Comparison of ENCODE assay signal across 9 mouse cellular contexts in the genomic region with DNA sequence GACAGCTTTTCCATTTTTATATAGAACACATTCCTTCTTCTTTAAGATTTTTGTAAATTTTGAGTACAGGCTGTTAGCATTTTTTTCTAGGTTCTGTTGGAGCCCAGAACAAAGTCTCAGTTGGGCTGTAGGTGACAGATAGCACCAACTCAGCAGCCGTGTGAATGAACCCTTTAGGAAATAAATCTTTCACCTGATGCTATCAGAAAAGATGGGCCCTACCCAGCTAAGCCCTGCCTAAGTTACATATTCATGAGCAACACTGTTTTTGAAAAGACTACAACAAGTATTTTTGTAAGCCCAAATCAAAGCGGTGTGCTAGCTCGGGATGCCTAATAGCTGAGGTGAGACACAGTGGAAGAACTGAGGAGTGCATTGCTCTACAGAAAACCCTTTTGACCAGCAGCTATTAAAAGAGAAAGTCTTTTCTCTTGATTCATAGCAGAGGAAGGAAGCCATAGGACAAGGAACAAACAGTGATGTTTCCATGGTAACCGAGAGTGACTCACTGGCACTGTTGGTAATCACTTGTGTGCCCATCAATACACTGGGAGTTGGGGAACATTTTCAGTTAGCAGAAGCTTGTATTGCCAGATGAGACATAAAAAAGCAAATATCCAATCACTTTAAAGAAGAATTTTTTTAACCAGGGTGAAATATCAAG.
DNase-seq lines count a peak whose midpoint lies in the region; ATAC-seq and TF ChIP-seq lines count a peak whose summit lies in the region.
"Had no signal": no experiment of that assay in that cellular context is flagged by ENCODE, and none has a peak within 500 bp of the region (broad histone marks: within the 10 kb centered on the region; RNA-seq: fewer than 3 reads in every experiment).

No protein-coding gene starts in this region.

- 18% methylated on average over 4 of the region's 4 CpGs for WGBS in neural tube, embryonic 15.5 days

- peaks cover 9% of the 10 kb centered on the region for H3K4me1 ChIP-seq in neural tube, embryonic 15.5 days

- ATAC-seq in neural tube, embryonic 15.5 days (ENCODE audit: low FRiP score): peak; percentile 65; the same call in 1 of the 2 replicates

- no peak overlapping the region for H3K9ac ChIP-seq in neural tube, embryonic 15.5 days (replicated peaks)
- H3K9ac ChIP-seq: stomach, embryonic 15.5 days had no signal

- H3K9me3 ChIP-seq in neural tube, embryonic 15.5 days (replicated peaks): no peaks in the 10 kb centered on the region
- H3K9me3 ChIP-seq: stomach, embryonic 15.5 days had no signal

- H3K4me2 ChIP-seq in neural tube, embryonic 15.5 days: no peak overlapping the region
- H3K4me2 ChIP-seq: stomach, embryonic 15.5 days had no signal

- DNase-seq in gastrocnemius, adult 18-20 months (ENCODE audit: low spot score): peak; percentile 14
- no peak for DNase-seq in gastrocnemius, postnatal 25 days
- peak; percentile 60 for DNase-seq in 3134 (ENCODE audit: extremely low read depth, insufficient read length, low spot score)
- DNase-seq in brain, embryonic 18.5 days (ENCODE audit: low read depth, low spot score): peak; percentile 34
- peak; percentile 23 to 77 for DNase-seq in layer of hippocampus, adult 2 months (ENCODE audit: low spot score in 2 of 2)
- no peak for DNase-seq in thymus, postnatal 0 days (ENCODE audit: low spot score)
- no peak for DNase-seq in thymus, postnatal 10 days (ENCODE audit: low spot score in 2 of 2)

- H3K36me3 ChIP-seq in neural tube, embryonic 15.5 days: no peaks in the 10 kb centered on the region
- H3K36me3 ChIP-seq: stomach, embryonic 15.5 days had no signal

- peak overlapping the region; percentile 84 for H3K27ac ChIP-seq in layer of hippocampus, adult 2 months
- peak overlapping the region; percentile 10; the same call in 1 of the 2 replicates for H3K27ac ChIP-seq in neural tube, embryonic 15.5 days (replicated peaks)
- H3K27ac ChIP-seq: stomach, embryonic 15.5 days had no signal

- no peak overlapping the region for H3K4me3 ChIP-seq in layer of hippocampus, adult 2 months
- H3K4me3 ChIP-seq in neural tube, embryonic 15.5 days (replicated peaks): no peak overlapping the region
- H3K4me3 ChIP-seq: stomach, embryonic 15.5 days had no signal

- no peaks in the 10 kb centered on the region for H3K27me3 ChIP-seq in neural tube, embryonic 15.5 days (replicated peaks)
- H3K27me3 ChIP-seq: stomach, embryonic 15.5 days had no signal

- TF ChIP-seq CTCF in layer of hippocampus, adult 2 months (conservative IDR thresholded peaks at IDR 0.05): no peak

Comparison
In these comparisons a context has a peak if more than half of its experiments do, and no peak if none do; other contexts are left out.
1. DNase-seq: peak in gastrocnemius, adult 18-20 months (single experiment), 3134 (single experiment), brain, embryonic 18.5 days (single experiment) and layer of hippocampus, adult 2 months (2 of 2); none in gastrocnemius, postnatal 25 days (single experiment), thymus, postnatal 0 days (single experiment) and thymus, postnatal 10 days (0 of 2).